8 mouse cellular contexts compared by ENCODE assay signal in the genomic region with DNA sequence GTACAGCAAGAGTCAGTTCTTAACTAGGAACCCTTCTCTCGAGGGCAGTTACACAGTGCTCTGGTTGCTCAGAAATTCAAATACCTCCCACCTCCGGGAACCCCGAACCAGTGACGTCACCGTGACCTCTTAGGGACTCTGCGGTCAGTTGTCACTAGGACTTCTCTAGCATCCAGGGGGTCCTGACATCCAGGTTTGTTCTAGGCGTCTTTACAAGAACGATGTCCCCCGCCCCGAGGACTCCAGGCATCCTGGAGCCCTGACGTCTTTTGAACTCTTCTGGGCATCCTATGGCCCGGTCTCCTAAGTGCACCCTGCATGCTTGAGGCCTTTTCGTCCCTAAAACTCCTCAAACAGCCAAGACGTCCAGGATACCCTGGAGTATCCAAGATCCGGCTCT. TPM values are rescaled to one million over a fixed set of nuclear protein-coding genes. Genes with fewer than 3 reads are reported as not detected.
DNase-seq lines count a peak whose midpoint lies in the region; ATAC-seq and TF ChIP-seq lines count a peak whose summit lies in the region.

No protein-coding gene starts in this region.

- H3K27me3 ChIP-seq in heart, adult 2 months (ENCODE audit: control insufficient read depth, insufficient read depth, low read length): no peaks in the 10 kb centered on the region
- no peaks in the 10 kb centered on the region for H3K27me3 ChIP-seq in MEL (ENCODE audit: control insufficient read depth in 1 of 2, insufficient read depth in 2 of 2, low read length in 2 of 2)
- H3K27me3 ChIP-seq in hindbrain, embryonic 10.5 days (ENCODE audit: insufficient read depth, poor library complexity, severe bottlenecking): no peaks in the 10 kb centered on the region
- no peaks in the 10 kb centered on the region for H3K27me3 ChIP-seq in limb, embryonic 15.5 days
- no peaks in the 10 kb centered on the region for H3K27me3 ChIP-seq in midbrain, embryonic 14.5 days (ENCODE audit: control insufficient read depth, insufficient read depth, low read length)

- H3K9me3 ChIP-seq in MEL (replicated peaks; ENCODE audit: insufficient read depth, low read length): no peaks in the 10 kb centered on the region
- no peaks in the 10 kb centered on the region for H3K9me3 ChIP-seq in hindbrain, embryonic 10.5 days
- no peaks in the 10 kb centered on the region for H3K9me3 ChIP-seq in limb, embryonic 15.5 days
- H3K9me3 ChIP-seq in midbrain, embryonic 14.5 days (ENCODE audit: control insufficient read depth, low read length): no peaks in the 10 kb centered on the region

- H3K4me3 ChIP-seq in heart, adult 2 months: peak overlapping the region; percentile 78
- peak overlapping the region; percentile 83 to 87 for H3K4me3 ChIP-seq in MEL (ENCODE audit: control insufficient read depth in 1 of 2, insufficient read depth in 1 of 2, low read depth in 2 of 2, low read length in 2 of 2)
- H3K4me3 ChIP-seq in hindbrain, embryonic 10.5 days: peak overlapping the region; percentile 91
- peak overlapping the region; percentile 82 for H3K4me3 ChIP-seq in limb, embryonic 15.5 days
- H3K4me3 ChIP-seq in midbrain, embryonic 14.5 days (replicated peaks; ENCODE audit: low read depth, low read length): peak overlapping the region; percentile 76

- no peak for ATAC-seq in limb, embryonic 15.5 days (ENCODE audit: insufficient number of reproducible peaks, low FRiP score, low TSS enrichment, low read depth)
- no peak for ATAC-seq in midbrain, embryonic 14.5 days (ENCODE audit: low FRiP score, low TSS enrichment)

- no peak for TF ChIP-seq EP300 in heart, adult 2 months (IDR thresholded peaks at IDR 0.05; ENCODE audit: insufficient read depth, low read depth, low read length)
- no peak for TF ChIP-seq EP300 in MEL (IDR thresholded peaks at IDR 0.05; ENCODE audit: low read depth in 1 of 2, low read length in 2 of 2)

- no peak for TF ChIP-seq RAD21 in MEL (IDR thresholded peaks at IDR 0.05; ENCODE audit: low read depth, low read length)

- H3K4me1 ChIP-seq in heart, adult 2 months (ENCODE audit: control insufficient read depth, insufficient read depth, low read length): peaks cover 3% of the 10 kb centered on the region; the same call in 1 of the 2 replicates
- H3K4me1 ChIP-seq in MEL (ENCODE audit: control insufficient read depth in 1 of 2, insufficient read depth in 2 of 2, low read length in 2 of 2): peaks cover 5 to 7% of the 10 kb centered on the region in 2 experiments
- H3K4me1 ChIP-seq in hindbrain, embryonic 10.5 days (replicated peaks): peaks cover 14% of the 10 kb centered on the region
- peaks cover 6% of the 10 kb centered on the region for H3K4me1 ChIP-seq in limb, embryonic 15.5 days
- H3K4me1 ChIP-seq in midbrain, embryonic 14.5 days (ENCODE audit: control insufficient read depth, insufficient read depth, low read length): peaks cover 12% of the 10 kb centered on the region

- peak overlapping the region; percentile 84 for H3K9ac ChIP-seq in heart, adult 2 months (ENCODE audit: low read depth, low read length)
- peak overlapping the region; percentile 90 for H3K9ac ChIP-seq in MEL (ENCODE audit: control insufficient read depth, low read depth, low read length, poor library complexity, severe bottlenecking)
- H3K9ac ChIP-seq in limb, embryonic 15.5 days: peak overlapping the region; percentile 89
- peak overlapping the region; percentile 82 for H3K9ac ChIP-seq in midbrain, embryonic 14.5 days (replicated peaks; ENCODE audit: low read length)

- H3K36me3 ChIP-seq in heart, adult 2 months (ENCODE audit: control insufficient read depth, insufficient read depth, low read length): peaks cover 3% of the 10 kb centered on the region; the same call in 1 of the 2 replicates
- peaks cover 9 to 18% of the 10 kb centered on the region in 2 experiments for H3K36me3 ChIP-seq in MEL (ENCODE audit: control insufficient read depth in 1 of 2, insufficient read depth in 2 of 2, low read length in 2 of 2)
- peaks cover 39% of the 10 kb centered on the region for H3K36me3 ChIP-seq in hindbrain, embryonic 10.5 days
- H3K36me3 ChIP-seq in limb, embryonic 15.5 days: peaks cover 29% of the 10 kb centered on the region
- peaks cover 29% of the 10 kb centered on the region for H3K36me3 ChIP-seq in midbrain, embryonic 14.5 days (ENCODE audit: control insufficient read depth, insufficient read depth, low read length)

- no peaks in the 10 kb centered on the region for H3K79me2 ChIP-seq in heart, adult 2 months (replicated peaks; ENCODE audit: control insufficient read depth, insufficient read depth, low read length)
- H3K79me2 ChIP-seq in MEL (ENCODE audit: control insufficient read depth, insufficient read depth, low read length, poor library complexity): peaks cover 25% of the 10 kb centered on the region

- no peak for DNase-seq in heart, adult 2 months
- no peak for DNase-seq in heart, adult 8-10 months (ENCODE audit: low spot score)
- DNase-seq in MEL (ENCODE audit: low read depth, low spot score): peak; percentile 75
- peak; percentile 75 for DNase-seq in embryo, embryonic 10 days (ENCODE audit: low spot score)
- peak; percentile 51 for DNase-seq in hindbrain, embryonic 10.5 days (ENCODE audit: low spot score)
- DNase-seq in midbrain, embryonic 14.5 days: peak; percentile 51
- DNase-seq in thymus, postnatal 36 days: peak; percentile 24 to 55

- TF ChIP-seq POLR2A in heart, adult 2 months (IDR thresholded peaks at IDR 0.05; ENCODE audit: insufficient read depth, low read depth, low read length): no peak
- TF ChIP-seq POLR2A in MEL (IDR thresholded peaks at IDR 0.05; ENCODE audit: control insufficient read depth in 1 of 2, insufficient read depth in 1 of 2, low read depth in 1 of 2, low read length in 2 of 2, poor library complexity in 1 of 2): no peak

- no peak for TF ChIP-seq CTCF in heart, adult 2 months (IDR thresholded peaks at IDR 0.05)
- no peak for TF ChIP-seq CTCF in MEL (IDR thresholded peaks at IDR 0.05 in 2 of 3, conservative IDR thresholded peaks at IDR 0.05 in 1 of 3; ENCODE audit: control insufficient read depth in 1 of 3, insufficient read depth in 1 of 3, low read depth in 2 of 3, low read length in 3 of 3, poor library complexity in 1 of 3, severe bottlenecking in 1 of 3)

- WGBS in heart, adult 2 months: under 1% methylated on average over 15 of the region's 15 CpGs
- WGBS in hindbrain, embryonic 10.5 days: under 1% methylated on average over 15 of the region's 15 CpGs
- WGBS in limb, embryonic 15.5 days: under 1% methylated on average over 15 of the region's 15 CpGs
- WGBS in midbrain, embryonic 14.5 days: under 1% methylated on average over 15 of the region's 15 CpGs

- H3K4me2 ChIP-seq in limb, embryonic 15.5 days: peak overlapping the region; percentile 81
- H3K4me2 ChIP-seq in midbrain, embryonic 14.5 days (ENCODE audit: low read length): peak overlapping the region; percentile 96

- intact Hi-C loops in heart, adult 2 months (cut with DNase I): loop anchor here (2.0 kb wide), 1 partner anchor 37 kb away; a partner anchor contains a TSS

- peak overlapping the region; percentile 81 for H3K27ac ChIP-seq in heart, adult 2 months
- peak overlapping the region; percentile 54 for H3K27ac ChIP-seq in MEL (ENCODE audit: control insufficient read depth, low read depth, low read length)
- H3K27ac ChIP-seq in hindbrain, embryonic 10.5 days: peak overlapping the region; percentile 91
- peak overlapping the region; percentile 88 for H3K27ac ChIP-seq in limb, embryonic 15.5 days
- peak overlapping the region; percentile 83 for H3K27ac ChIP-seq in midbrain, embryonic 14.5 days (replicated peaks; ENCODE audit: low read depth, low read length)

RNA-seq across cellular contexts. Expression of a gene that starts 0.5 kb away (rescaled TPM):
- total RNA-seq in heart, adult 2 months (2021): 1 to 10 TPM in 1 of 2 experiments, under 1 TPM in 1; 0.91 to 1.0 TPM
- polyA plus RNA-seq in heart, adult 2 months (2012; rRNA removed): 0.61 and 1.2 TPM in 2 replicates
- 1 to 10 TPM in 3 of 4 experiments, under 1 TPM in 1; 0.98 to 1.4 (median 1.2) TPM for total RNA-seq in heart, adult 8-10 months (2022)
- total RNA-seq in MEL (2012; rRNA removed): 2.9 and 3.6 TPM in 2 replicates
- polyA plus RNA-seq in MEL (2012; ENCODE audit: insufficient read depth in 1 of 2, insufficient read length in 2 of 2, low read depth in 1 of 2, low replicate concordance in 2 of 2, missing spikeins in 1 of 2): 1 to 10 TPM in 1 of 2 experiments, not detected in 1; 3.8 TPM
- polyA plus RNA-seq in hindbrain, embryonic 10.5 days (2016; fragmentation: Nextera tagmentation; extraction: Ambion mirVana): 8.8 and 10.5 TPM in 2 replicates
- polyA plus RNA-seq in limb, embryonic 15.5 days (2015; fragmentation: Nextera tagmentation; extraction: Ambion mirVana): 3.4 and 3.5 TPM in 2 replicates
- 6.5 and 8.5 TPM in 2 replicates for polyA plus RNA-seq in midbrain, embryonic 14.5 days (2014; fragmentation: Nextera tagmentation; extraction: Ambion mirVana)

RNA-seq across cellular contexts. Expression of a gene that starts 0.5 kb away (rescaled TPM):
- total RNA-seq in heart, adult 2 months (2021): 10 to 100 TPM; 21.5 to 22.7 TPM
- polyA plus RNA-seq in heart, adult 2 months (2012; rRNA removed): 16.9 and 21.5 TPM in 2 replicates
- 10 to 100 TPM; 19.8 to 24.0 (median 22.2) TPM for total RNA-seq in heart, adult 8-10 months (2022)
- 158 and 161 TPM in 2 replicates for total RNA-seq in MEL (2012; rRNA removed)
- polyA plus RNA-seq in MEL (2012; ENCODE audit: insufficient read depth in 1 of 2, insufficient read length in 2 of 2, low read depth in 1 of 2, low replicate concordance in 2 of 2, missing spikeins in 1 of 2): 100 to 1,000 TPM; 129 to 333 TPM
- 110 and 136 TPM in 2 replicates for polyA plus RNA-seq in hindbrain, embryonic 10.5 days (2016; fragmentation: Nextera tagmentation; extraction: Ambion mirVana)
- 87.9 and 89.1 TPM in 2 replicates for polyA plus RNA-seq in limb, embryonic 15.5 days (2015; fragmentation: Nextera tagmentation; extraction: Ambion mirVana)
- 56.2 and 70.6 TPM in 2 replicates for polyA plus RNA-seq in midbrain, embryonic 14.5 days (2014; fragmentation: Nextera tagmentation; extraction: Ambion mirVana)

RNA-seq across cellular contexts. Expression of a gene that starts 0.8 kb away (rescaled TPM):
- total RNA-seq in heart, adult 2 months (2021): 10 to 100 TPM; 22.1 to 30.8 TPM
- 7.0 and 15.3 TPM in 2 replicates for polyA plus RNA-seq in heart, adult 2 months (2012; rRNA removed)
- total RNA-seq in heart, adult 8-10 months (2022): 10 to 100 TPM; 29.9 to 38.4 (median 31.2) TPM
- 0.39 and 0.59 TPM in 2 replicates for total RNA-seq in MEL (2012; rRNA removed)
- under 1 TPM in 1 of 2 experiments, not detected in 1; 0.77 TPM for polyA plus RNA-seq in MEL (2012; ENCODE audit: insufficient read depth in 1 of 2, insufficient read length in 2 of 2, low read depth in 1 of 2, low replicate concordance in 2 of 2, missing spikeins in 1 of 2)
- 0.14 and 0.27 TPM in 2 replicates for polyA plus RNA-seq in hindbrain, embryonic 10.5 days (2016; fragmentation: Nextera tagmentation; extraction: Ambion mirVana)
- 0.21 and 0.23 TPM in 2 replicates for polyA plus RNA-seq in limb, embryonic 15.5 days (2015; fragmentation: Nextera tagmentation; extraction: Ambion mirVana)
- polyA plus RNA-seq in midbrain, embryonic 14.5 days (2014; fragmentation: Nextera tagmentation; extraction: Ambion mirVana): 0.07 and 0.20 TPM in 2 replicates

RNA-seq across cellular contexts. Expression of a gene that starts 37.2 kb away (rescaled TPM):
- total RNA-seq in heart, adult 2 months (2021): under 1 TPM; 0.50 to 0.96 TPM
- polyA plus RNA-seq in heart, adult 2 months (2012; rRNA removed): 0.23 and 0.73 TPM in 2 replicates
- 1 to 10 TPM in 2 of 4 experiments, under 1 TPM in 2; 0.56 to 1.5 (median 1.0) TPM for total RNA-seq in heart, adult 8-10 months (2022)
- total RNA-seq in MEL (2012; rRNA removed): 13.9 and 14.3 TPM in 2 replicates
- 10 to 100 TPM in 1 of 2 experiments, not detected in 1; 16.0 TPM for polyA plus RNA-seq in MEL (2012; ENCODE audit: insufficient read depth in 1 of 2, insufficient read length in 2 of 2, low read depth in 1 of 2, low replicate concordance in 2 of 2, missing spikeins in 1 of 2)
- polyA plus RNA-seq in hindbrain, embryonic 10.5 days (2016; fragmentation: Nextera tagmentation; extraction: Ambion mirVana): 27.2 and 38.9 TPM in 2 replicates
- 8.9 and 12.5 TPM in 2 replicates for polyA plus RNA-seq in limb, embryonic 15.5 days (2015; fragmentation: Nextera tagmentation; extraction: Ambion mirVana)
- polyA plus RNA-seq in midbrain, embryonic 14.5 days (2014; fragmentation: Nextera tagmentation; extraction: Ambion mirVana): 9.3 and 13.4 TPM in 2 replicates

RNA-seq across cellular contexts. Expression of a gene that starts 58.2 kb away (rescaled TPM):
- total RNA-seq in heart, adult 2 months (2021): 10 to 100 TPM in 1 of 2 experiments, 1 to 10 TPM in 1; 5.5 to 10.1 TPM
- 3.2 and 4.7 TPM in 2 replicates for polyA plus RNA-seq in heart, adult 2 months (2012; rRNA removed)
- total RNA-seq in heart, adult 8-10 months (2022): 1 to 10 TPM; 3.8 to 4.6 (median 4.1) TPM
- total RNA-seq in MEL (2012; rRNA removed): 9.0 and 10.0 TPM in 2 replicates
- polyA plus RNA-seq in MEL (2012; ENCODE audit: insufficient read depth in 1 of 2, insufficient read length in 2 of 2, low read depth in 1 of 2, low replicate concordance in 2 of 2, missing spikeins in 1 of 2): 10 to 100 TPM in 1 of 2 experiments, not detected in 1; 15.5 TPM
- polyA plus RNA-seq in hindbrain, embryonic 10.5 days (2016; fragmentation: Nextera tagmentation; extraction: Ambion mirVana): 44.2 and 46.8 TPM in 2 replicates
- polyA plus RNA-seq in limb, embryonic 15.5 days (2015; fragmentation: Nextera tagmentation; extraction: Ambion mirVana): 38.1 and 38.3 TPM in 2 replicates
- 35.1 and 49.0 TPM in 2 replicates for polyA plus RNA-seq in midbrain, embryonic 14.5 days (2014; fragmentation: Nextera tagmentation; extraction: Ambion mirVana)

Comparison
In these comparisons a context has a peak if more than half of its experiments do, and no peak if none do; other contexts are left out.
1. DNase-seq: peak in MEL (single experiment), embryo, embryonic 10 days (single experiment), hindbrain, embryonic 10.5 days (single experiment), midbrain, embryonic 14.5 days (single experiment) and thymus, postnatal 36 days (2 of 2); none in heart, adult 2 months (0 of 2) and heart, adult 8-10 months (single experiment).
2. Peak in every context shown above with its lines, with median percentiles within 50 percentile points of each other: H3K27ac ChIP-seq, H3K4me3 ChIP-seq and H3K9ac ChIP-seq.